Mouse (Mus musculus) lung, postnatal 0 days (tissue): Measurements from ENCODE around the gene Atg4a-ps.

Source experiments
- CTCF ChIP-seq: IDR thresholded peaks from 2 replicates; pipeline ENCODE4 v1.5.1; 2016; ENCODE audit warnings: antibody characterized with exemption, mild to moderate bottlenecking
- EP300 ChIP-seq: IDR thresholded peaks from 2 replicates; pipeline ENCODE4 v1.6.1; 2016; ENCODE audit warnings: antibody characterized with exemption, mild to moderate bottlenecking, control low read depth

- no peak for TF ChIP-seq CTCF
- TF ChIP-seq EP300: no peak
Observed at GRCm38 (mm10) chr3:103625169-103625568, 20.7 kb downstream of the Atg4a-ps start.
